Mouse (Mus musculus): ENCODE data around the gene Tmsb15l.

DNA sequence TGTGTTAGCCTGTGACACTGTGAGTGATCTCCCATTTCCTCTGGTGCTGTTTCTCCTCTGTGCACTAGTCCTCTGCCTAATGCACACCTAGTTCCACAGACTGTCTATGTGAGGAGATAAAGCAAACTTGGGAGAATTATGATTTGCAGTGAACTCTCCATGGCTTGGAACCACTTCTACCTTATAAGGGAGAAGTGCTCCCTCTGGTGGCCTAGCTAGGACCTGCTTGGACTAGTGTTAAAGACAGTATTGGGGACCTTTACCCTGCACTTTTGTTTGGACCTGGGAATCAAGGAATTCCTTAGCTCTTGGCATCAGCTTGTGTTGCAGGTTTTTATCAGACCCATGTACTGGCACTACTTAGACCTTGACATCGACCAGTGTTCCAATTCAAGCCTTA lies 42.6 kb upstream of the Tmsb15l start:
- no peak for TF ChIP-seq MAFK (IDR thresholded peaks at IDR 0.05; ENCODE audit: insufficient replicate concordance, low read length)
- no peak for TF ChIP-seq E2F4 (IDR thresholded peaks at IDR 0.05; ENCODE audit: insufficient replicate concordance, low read depth, low read length)
- TF ChIP-seq POLR2A (IDR thresholded peaks at IDR 0.05; ENCODE audit: low read depth, low read length) = no peak
